Mouse (Mus musculus) ES-Bruce4 (cell line): ENCODE results near the gene Apoo. TPM values are rescaled to one million over a fixed set of nuclear protein-coding genes. Genes with fewer than 3 reads are reported as not detected.
"Not testable (repeated sequence)": the region's sequence is repeated elsewhere in the genome, so short reads cannot be mapped to it uniquely, and the experiment has no call there.

Experiments
- H3K27ac ChIP-seq: 2 replicates; pipeline ENCODE4 v1.5.1; 2012; ENCODE audit warnings: low read length, inconsistent platforms; ENCODE audit not compliant: insufficient read depth
- H3K27me3 ChIP-seq: 2 replicates; pipeline ENCODE4 v1.6.1; 2012; ENCODE audit warnings: mild to moderate bottlenecking, low read length, inconsistent platforms; ENCODE audit not compliant: control insufficient read depth, poor library complexity, insufficient read depth, severe bottlenecking
- H3K36me3 ChIP-seq: 2 replicates; pipeline ENCODE4 v1.6.1; 2012; ENCODE audit warnings: inconsistent platforms, mild to moderate bottlenecking, low read length, moderate library complexity; ENCODE audit not compliant: control insufficient read depth, poor library complexity, insufficient read depth, severe bottlenecking
- H3K4me1 ChIP-seq: one replicate; pipeline ENCODE4 v1.8.1; 2011; ENCODE audit warnings: low read length; ENCODE audit not compliant: control insufficient read depth, insufficient read depth
- H3K4me3 ChIP-seq: 2 replicates; pipeline ENCODE4 v1.5.1; 2011; ENCODE audit warnings: low read depth, mild to moderate bottlenecking, low read length
- H3K9ac ChIP-seq: 2 replicates; pipeline ENCODE4 v1.6.1; 2012; ENCODE audit warnings: low read depth, mild to moderate bottlenecking, inconsistent platforms; ENCODE audit not compliant: poor library complexity, severe bottlenecking
- H3K9me3 ChIP-seq: replicated peaks from 2 replicates; pipeline ENCODE4 v1.6.1; 2012; ENCODE audit warnings: mild to moderate bottlenecking, low read length, inconsistent platforms; ENCODE audit not compliant: control insufficient read depth, poor library complexity, insufficient read depth, severe bottlenecking
- CTCF ChIP-seq: IDR thresholded peaks from one replicate; pipeline ENCODE4 v1.8.1; 2011; ENCODE audit warnings: low read depth, low read length
- EP300 ChIP-seq: IDR thresholded peaks from 2 replicates; pipeline ENCODE4 v1.6.1; 2011; ENCODE audit warnings: low read depth, low read length; ENCODE audit not compliant: insufficient read depth
- POLR2A ChIP-seq: IDR thresholded peaks from one replicate; pipeline ENCODE4 v1.8.1; 2011; ENCODE audit warnings: low read length; ENCODE audit not compliant: insufficient read depth
- polyA plus RNA-seq: library from polyadenylated mRNA; stranded (reverse); fragments of >200 nt; gene quantifications from 2 replicates; pipeline ENCODE4 v1.2.4, GENCODE M21; 2011; ENCODE audit warnings: low read depth; ENCODE audit not compliant: missing spikeins, insufficient read depth, insufficient read length

The Apoo gene
- polyA plus RNA-seq, result 36.4 and 38.0 TPM in 2 replicates

- Histone ChIP-seq H3K9ac (peak within 1 kb of the TSS; percentile 78), H3K27me3 (peaks cover 3% of the 10 kb centered on the region), H3K4me3 (peak within 1 kb of the TSS; percentile 90), H3K9me3 (no peaks in the 10 kb centered on the region), H3K36me3 (no peaks in the 10 kb centered on the region), H3K4me1 (peaks cover 1% of the 10 kb centered on the region), H3K27ac (no peak within 1 kb of the TSS)
- TF ChIP-seq CTCF, result peak; percentile 44
- 0 out of 2 replicates have a peak, but pooled peaks have one; percentile 5 for TF ChIP-seq EP300
- TF ChIP-seq POLR2A, result peak; percentile 15
Observed at GRCm38 (mm10) chrX:94366670-94367241, at the start of gene Apoo, which contains the start of gene Fam90a1b. TSS of gene Apoo (plus strand) at chrX:94367117. TSS of gene Fam90a1b (minus strand) at chrX:94366777.

GRCm38 (mm10) chrX:94321036-94321902, 45.6 kb upstream of the Apoo start:
- Histone ChIP-seq H3K4me3 (no peak overlapping the region), H3K27ac (no peak overlapping the region), H3K9ac (no peak overlapping the region), H3K27me3 (no peaks in the 10 kb centered on the region), H3K9me3 (no peaks in the 10 kb centered on the region), H3K4me1 (no peaks in the 10 kb centered on the region), H3K36me3 (no peaks in the 10 kb centered on the region)
- TF ChIP-seq CTCF, result no peak
- no peak for TF ChIP-seq EP300
- TF ChIP-seq POLR2A, result no peak

GRCm38 (mm10) chrX:94343638-94344037, 23.3 kb upstream of the Apoo start:
- not testable (repeated sequence) for H3K9ac ChIP-seq, H3K27me3 ChIP-seq, H3K27ac ChIP-seq, H3K36me3 ChIP-seq, H3K4me3 ChIP-seq, H3K9me3 ChIP-seq, H3K4me1 ChIP-seq

GRCm38 (mm10) chrX:94365381-94365925, 1.5 kb upstream of the Apoo start:
- H3K4me1 ChIP-seq, result peaks cover 1% of the 10 kb centered on the region
- H3K27ac ChIP-seq, result no peak overlapping the region
- H3K9ac ChIP-seq, result no peak overlapping the region
- TF ChIP-seq EP300 (no peak), CTCF (no peak), POLR2A (no peak)
- H3K27me3 ChIP-seq, result peaks cover 3% of the 10 kb centered on the region
- no peaks in the 10 kb centered on the region for H3K36me3 ChIP-seq
- no peak overlapping the region for H3K4me3 ChIP-seq
- H3K9me3 ChIP-seq, result no peaks in the 10 kb centered on the region

GRCm38 (mm10) chrX:94366029-94366428, 888 bp upstream of the Apoo start:
- Histone ChIP-seq H3K9me3 (no peaks in the 10 kb centered on the region), H3K27ac (no peak overlapping the region), H3K4me3 (peak overlapping the region; percentile 46; the same call in 1 of the 2 replicates), H3K36me3 (no peaks in the 10 kb centered on the region), H3K9ac (no peak overlapping the region), H3K27me3 (peaks cover 3% of the 10 kb centered on the region), H3K4me1 (peaks cover 1% of the 10 kb centered on the region)
- TF ChIP-seq POLR2A (no peak), EP300 (no peak), CTCF (no peak)

- TF ChIP-seq POLR2A, result no peak
- TF ChIP-seq EP300, result no peak
- TF ChIP-seq CTCF, result no peak
- Histone ChIP-seq H3K27me3 (peaks cover 3% of the 10 kb centered on the region), H3K4me1 (peaks cover 1% of the 10 kb centered on the region), H3K36me3 (no peaks in the 10 kb centered on the region), H3K9me3 (no peaks in the 10 kb centered on the region), H3K27ac (no peak overlapping the region), H3K9ac (peak overlapping the region; percentile 78), H3K4me3 (peak overlapping the region; percentile 90)
Observed at GRCm38 (mm10) chrX:94367248-94367647, 331 bp downstream of the Apoo start.
